8 mouse cellular contexts compared by ENCODE assay signal in genomic region chr12:117200590-117200989, GRCm38 (mm10).
DNase-seq lines count a peak whose midpoint lies in the region; ATAC-seq and TF ChIP-seq lines count a peak whose summit lies in the region.

No protein-coding gene starts in this region.

- 39% methylated on average over 5 of the region's 5 CpGs for WGBS in lung, adult 2 months
- WGBS in kidney, embryonic 15.5 days = 42% methylated on average over 5 of the region's 5 CpGs
- WGBS in limb, embryonic 10.5 days = 41% methylated on average over 5 of the region's 5 CpGs

- ATAC-seq in kidney, embryonic 15.5 days (replicated peaks; ENCODE audit: low FRiP score) = peak; percentile 73

- peaks cover 13% of the 10 kb centered on the region for H3K27me3 ChIP-seq in kidney, embryonic 15.5 days
- H3K27me3 ChIP-seq in limb, embryonic 10.5 days (ENCODE audit: low read depth, poor library complexity, severe bottlenecking) = no peaks in the 10 kb centered on the region

- peak; percentile 38 to 78 for DNase-seq in adrenal gland, adult (ENCODE audit: inconsistent age in 2 of 2, low spot score in 1 of 2)
- DNase-seq in adrenal gland, postnatal 4 days (ENCODE audit: low spot score in 2 of 2) = no peak
- DNase-seq in lung, adult 2 months = peak; percentile 7
- DNase-seq in lung, postnatal 4 days = no peak
- peak; percentile 43 for DNase-seq in retina, embryonic 14.5 days (ENCODE audit: low spot score)
- DNase-seq in neural tube, embryonic 10.5 days (ENCODE audit: extremely low spot score, low spot score) = no peak
- DNase-seq in limb, embryonic 10.5 days (ENCODE audit: low spot score) = no peak

- TF ChIP-seq CTCF in lung, adult 2 months (IDR thresholded peaks at IDR 0.05; ENCODE audit: insufficient read depth, low read length) = no peak

- no peaks in the 10 kb centered on the region for H3K9me3 ChIP-seq in kidney, embryonic 15.5 days (replicated peaks)
- H3K9me3 ChIP-seq in limb, embryonic 10.5 days (replicated peaks) = no peaks in the 10 kb centered on the region

- no peak overlapping the region for H3K4me3 ChIP-seq in lung, adult 2 months (replicated peaks; ENCODE audit: extremely low read depth, low read depth, low read length)
- H3K4me3 ChIP-seq in kidney, embryonic 15.5 days (replicated peaks) = no peak overlapping the region
- no peak overlapping the region for H3K4me3 ChIP-seq in limb, embryonic 10.5 days

- no peak for TF ChIP-seq POLR2A in lung, adult 2 months (IDR thresholded peaks at IDR 0.05; ENCODE audit: borderline replicate concordance, extremely low read depth, low read depth, low read length)

- H3K27ac ChIP-seq in kidney, embryonic 15.5 days = no peak overlapping the region
- H3K27ac ChIP-seq in limb, embryonic 10.5 days = no peak overlapping the region

- peaks cover 2% of the 10 kb centered on the region; the same call in 1 of the 2 replicates for H3K4me1 ChIP-seq in lung, adult 2 months (ENCODE audit: control insufficient read depth, insufficient read depth, low read length)
- peaks cover 10% of the 10 kb centered on the region for H3K4me1 ChIP-seq in kidney, embryonic 15.5 days
- peaks cover 22% of the 10 kb centered on the region for H3K4me1 ChIP-seq in limb, embryonic 10.5 days

- H3K9ac ChIP-seq in kidney, embryonic 15.5 days = no peak overlapping the region

- H3K4me2 ChIP-seq in kidney, embryonic 15.5 days = no peak overlapping the region

- H3K36me3 ChIP-seq in kidney, embryonic 15.5 days = no peaks in the 10 kb centered on the region
- H3K36me3 ChIP-seq in limb, embryonic 10.5 days = no peaks in the 10 kb centered on the region

Comparison
In these comparisons a context has a peak if more than half of its experiments do, and no peak if none do; other contexts are left out.
1. DNase-seq: peak in adrenal gland, adult (2 of 2), lung, adult 2 months (single experiment) and retina, embryonic 14.5 days (single experiment); none in adrenal gland, postnatal 4 days (0 of 2), lung, postnatal 4 days (0 of 2), neural tube, embryonic 10.5 days (single experiment) and limb, embryonic 10.5 days (single experiment).